Mouse (Mus musculus) stomach, postnatal 0 days (tissue): ENCODE measurements at regions not wholly inside any gene's neighbourhood (a gene's known extent, or its start where the extent isn't known, plus 50 kb on each side); places are given as distances from the start of the nearest gene placed in this dataset.
"Not testable (repeated sequence)": the region's sequence is repeated elsewhere in the genome, so short reads cannot be mapped to it uniquely, and the experiment has no call there.

ENCODE experiments used
- ATAC-seq: fragments of 200-750 bp; cut with Nextera tagmentation; 2 replicates; pipeline ENCODE4 v1.8.0; 2017; ENCODE audit not compliant: low FRiP score, low TSS enrichment
- DNase-seq: peaks from one replicate; pipeline ENCODE4 v3.0.0-alpha.2; 2016; ENCODE audit warnings: low spot score
- H3K27ac ChIP-seq: fragments of 300-500 bp; sonication (generic); replicated peaks from 2 replicates; pipeline ENCODE4 v1.5.1; 2014; ENCODE audit warnings: mild to moderate bottlenecking, control low read depth
- H3K27me3 ChIP-seq: fragments of 300-500 bp; sonication (generic); 2 replicates; pipeline ENCODE4 v1.6.1; 2014; ENCODE audit warnings: low read length; ENCODE audit not compliant: control insufficient read depth, insufficient read depth
- H3K36me3 ChIP-seq: fragments of 300-500 bp; sonication (generic); 2 replicates; pipeline ENCODE4 v1.6.1; 2014; ENCODE audit warnings: low read length, mixed read lengths; ENCODE audit not compliant: control insufficient read depth, insufficient read depth
- H3K4me1 ChIP-seq: fragments of 300-500 bp; sonication (generic); replicated peaks from 2 replicates; pipeline ENCODE4 v1.6.1; 2014; ENCODE audit warnings: antibody characterized with exemption; ENCODE audit not compliant: control insufficient read depth, insufficient read depth
- H3K4me2 ChIP-seq: fragments of 300-500 bp; sonication (generic); replicated peaks from 2 replicates; pipeline ENCODE4 v1.6.1; 2014; ENCODE audit warnings: low read depth, mild to moderate bottlenecking, control low read depth, moderate library complexity
- H3K4me3 ChIP-seq: fragments of 300-500 bp; sonication (generic); 2 replicates; pipeline ENCODE4 v1.5.1; 2014; ENCODE audit warnings: low read depth, low read length, control low read depth
- H3K9ac ChIP-seq: fragments of 300-500 bp; sonication (generic); 2 replicates; pipeline ENCODE4 v1.6.1; 2014; ENCODE audit warnings: mild to moderate bottlenecking, low read length, control low read depth, mixed read lengths
- H3K9me3 ChIP-seq: fragments of 300-500 bp; sonication (generic); 2 replicates; pipeline ENCODE4 v1.6.1; 2016; ENCODE audit warnings: low read length; ENCODE audit not compliant: control insufficient read depth
- CTCF ChIP-seq: IDR thresholded peaks from 2 replicates; pipeline ENCODE4 v1.5.1; 2016; ENCODE audit warnings: antibody characterized with exemption, low read depth, mild to moderate bottlenecking, moderate library complexity
- EP300 ChIP-seq: optimal IDR thresholded peaks from 2 replicates; pipeline ENCODE3; 2016; ENCODE audit warnings: antibody characterized with exemption
- WGBS: fragments of 180-500 bp; shearing (Covaris S2); extraction: QIAGEN DNeasy Blood & Tissue Kit; methylation state at CpG from one replicate; pipeline ENCODE4 v1.1.7; 2014; 5-methylcytosine and 5-hydroxymethylcytosine counted together

DNA sequence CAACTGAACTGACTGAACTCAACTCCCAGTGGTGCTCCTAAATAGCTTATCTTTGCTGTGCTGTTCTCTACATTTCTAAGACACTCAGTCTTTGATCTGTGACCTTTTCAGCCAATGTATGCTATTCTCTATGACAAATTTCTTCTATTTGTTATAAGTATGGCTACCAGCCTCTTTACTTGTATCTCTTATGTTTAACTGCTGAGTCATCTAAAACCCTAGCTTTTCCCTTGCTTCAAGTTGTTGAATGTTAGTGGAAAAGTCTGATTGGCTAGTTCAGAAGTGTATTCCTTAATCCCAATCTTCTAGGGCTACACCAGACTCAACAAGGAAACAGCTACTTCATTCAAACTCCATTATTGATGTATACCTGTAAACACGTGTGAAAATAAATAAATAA, 201.0 kb downstream of the Car8 start:
- Histone ChIP-seq H3K36me3 (no peaks in the 10 kb centered on the region), H3K4me2 (no peak overlapping the region), H3K9me3 (no peaks in the 10 kb centered on the region), H3K27me3 (no peaks in the 10 kb centered on the region), H3K9ac (no peak overlapping the region), H3K27ac (no peak overlapping the region), H3K4me3 (no peak overlapping the region), H3K4me1 (no peaks in the 10 kb centered on the region)
- no peak for DNase-seq
- TF ChIP-seq CTCF (no peak), EP300 (no peak)
- no peak for ATAC-seq
- 83% methylated on average over 1 of the region's 1 CpGs for WGBS

DNA sequence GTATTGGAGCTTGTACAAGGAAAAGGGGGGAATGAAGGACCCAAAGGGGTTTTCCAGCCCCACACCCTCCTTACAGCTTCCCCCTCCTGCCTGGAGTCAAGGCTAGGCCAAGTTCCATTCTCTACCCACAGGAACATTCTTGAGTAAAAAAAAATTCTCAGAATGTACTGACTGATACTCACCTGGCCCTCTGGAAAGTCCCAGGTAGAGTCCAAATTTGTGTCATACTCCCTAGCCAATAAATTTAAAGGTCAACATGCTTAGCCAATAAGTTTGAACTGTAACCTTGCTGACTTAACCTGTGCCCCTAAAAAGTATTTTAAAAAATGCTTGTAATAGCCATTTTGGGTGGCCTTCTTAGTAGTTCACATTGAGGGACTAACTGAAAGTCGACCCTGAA, 205.4 kb downstream of the Car8 start:
- H3K36me3 ChIP-seq, H3K27ac ChIP-seq, ATAC-seq, H3K27me3 ChIP-seq, H3K4me1 ChIP-seq, H3K4me2 ChIP-seq, DNase-seq, H3K9me3 ChIP-seq, H3K4me3 ChIP-seq, H3K9ac ChIP-seq: not testable (repeated sequence)
- 76% methylated on average over 1 of the region's 1 CpGs for WGBS

DNA sequence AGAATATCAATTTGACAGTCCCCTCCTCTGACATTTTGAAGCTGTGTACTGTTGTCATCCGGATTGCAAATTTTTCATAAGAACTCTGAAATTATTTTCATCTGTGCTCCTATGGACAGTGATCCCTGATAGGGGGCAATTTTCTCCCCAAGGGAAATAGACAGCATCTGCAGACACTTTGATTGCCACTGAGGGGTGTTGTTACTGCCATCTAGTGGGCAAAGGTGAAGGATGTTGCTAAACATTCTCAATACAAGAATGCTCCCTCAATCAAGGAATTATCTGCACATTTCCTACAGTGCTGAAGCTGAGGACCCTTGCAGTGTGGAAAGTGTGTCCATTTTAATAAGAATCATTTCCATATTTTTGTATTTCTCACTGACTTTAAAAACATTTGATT, 233.7 kb downstream of the Car8 start:
- Histone ChIP-seq H3K27me3 (no peaks in the 10 kb centered on the region), H3K36me3 (no peaks in the 10 kb centered on the region), H3K4me1 (no peaks in the 10 kb centered on the region), H3K27ac (no peak overlapping the region), H3K4me3 (no peak overlapping the region), H3K4me2 (no peak overlapping the region), H3K9me3 (no peaks in the 10 kb centered on the region), H3K9ac (no peak overlapping the region)
- peak; percentile 89 for TF ChIP-seq CTCF
- no peak for TF ChIP-seq EP300
- DNase-seq = peak; percentile 17
- no peak for ATAC-seq
- 10% methylated on average over 1 of the region's 1 CpGs for WGBS

DNA sequence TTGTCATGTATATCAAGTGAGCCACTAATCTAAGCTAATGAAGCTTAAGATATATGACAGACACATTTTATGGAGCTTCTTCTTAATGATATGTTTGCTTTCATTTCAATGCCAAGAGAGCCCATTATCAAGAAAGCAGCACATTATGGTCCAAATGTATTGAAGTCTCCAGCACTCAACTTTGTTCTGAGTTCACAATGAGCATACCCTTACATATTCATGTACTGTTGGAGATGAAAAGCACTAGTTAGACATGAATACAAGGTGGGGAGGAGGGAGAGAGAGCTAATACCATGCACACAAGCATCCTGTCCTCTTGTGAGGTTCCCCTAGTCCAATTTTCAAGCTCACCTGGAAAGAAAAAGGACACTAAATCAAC, 241.3 kb downstream of the Car8 start:
- ATAC-seq = no peak
- Histone ChIP-seq H3K4me2 (no peak overlapping the region), H3K4me3 (no peak overlapping the region), H3K4me1 (no peaks in the 10 kb centered on the region), H3K9ac (no peak overlapping the region), H3K9me3 (no peaks in the 10 kb centered on the region), H3K36me3 (no peaks in the 10 kb centered on the region), H3K27me3 (no peaks in the 10 kb centered on the region), H3K27ac (no peak overlapping the region)
- no peak for TF ChIP-seq CTCF
- no peak for TF ChIP-seq EP300
- DNase-seq = no peak

DNA sequence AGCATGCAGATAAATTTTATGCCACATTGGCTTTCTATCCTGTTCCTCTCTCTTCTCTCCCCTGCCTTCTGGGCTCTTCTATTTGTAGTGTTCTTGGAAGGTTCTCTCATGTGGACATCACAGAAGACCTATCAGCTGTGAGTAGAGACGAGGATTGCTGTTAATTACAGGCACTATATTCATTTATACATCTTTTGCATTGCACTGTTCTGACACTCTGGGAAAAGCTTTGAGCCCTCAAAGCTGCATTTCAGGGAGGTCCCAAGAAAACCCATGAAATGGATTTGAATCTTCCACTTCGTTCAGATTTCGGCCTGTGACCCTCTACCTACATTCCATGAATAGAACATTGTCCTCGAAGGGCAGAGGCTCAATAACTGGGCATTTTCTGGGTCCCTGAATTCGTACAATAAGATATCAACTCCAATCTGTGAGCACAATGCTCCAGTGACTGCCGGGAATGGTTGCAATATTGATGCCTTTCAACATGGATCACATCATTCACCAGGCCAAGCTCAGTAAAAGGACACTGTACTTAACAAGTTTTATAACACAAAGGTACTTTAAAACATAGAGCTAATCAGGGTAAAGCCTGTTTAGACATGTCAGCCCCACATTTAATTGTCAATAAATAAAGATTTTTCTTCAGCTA, 241.8 kb downstream of the Car8 start:
- Histone ChIP-seq H3K4me3 (no peak overlapping the region), H3K4me2 (no peak overlapping the region), H3K27me3 (no peaks in the 10 kb centered on the region), H3K9ac (no peak overlapping the region), H3K27ac (no peak overlapping the region), H3K4me1 (no peaks in the 10 kb centered on the region), H3K9me3 (no peaks in the 10 kb centered on the region), H3K36me3 (no peaks in the 10 kb centered on the region)
- WGBS = 74% methylated on average over 6 of the region's 6 CpGs
- ATAC-seq (no peak), DNase-seq (no peak)
- TF ChIP-seq EP300 = no peak

DNA sequence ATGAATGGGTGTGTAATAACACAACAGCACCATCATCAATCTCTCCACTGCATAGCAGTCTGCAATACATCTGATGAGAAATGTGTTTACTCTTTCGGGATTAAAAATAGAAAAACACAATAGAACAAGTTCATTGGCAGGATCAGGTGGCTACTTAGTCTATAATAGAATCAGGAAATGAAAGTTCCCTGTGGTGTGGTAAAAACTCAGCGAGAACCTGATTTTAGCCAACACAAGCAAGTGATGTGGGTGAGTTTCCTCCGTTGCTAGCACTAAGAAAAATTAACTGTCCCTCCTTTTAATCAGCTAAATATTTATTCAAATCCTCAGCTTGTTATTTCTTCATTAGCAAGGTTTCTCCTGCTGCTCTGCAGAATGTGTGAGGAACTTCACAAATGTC, 245.9 kb downstream of the Car8 start:
- Histone ChIP-seq H3K9me3 (no peaks in the 10 kb centered on the region), H3K4me1 (no peaks in the 10 kb centered on the region), H3K9ac (no peak overlapping the region), H3K36me3 (no peaks in the 10 kb centered on the region), H3K27ac (no peak overlapping the region), H3K4me3 (no peak overlapping the region), H3K4me2 (no peak overlapping the region), H3K27me3 (no peaks in the 10 kb centered on the region)
- ATAC-seq (no peak), DNase-seq (no peak)
- 51% methylated on average over 3 of the region's 3 CpGs for WGBS
- TF ChIP-seq EP300 (no peak), CTCF (no peak)
